Mouse (Mus musculus) neural tube, embryonic 15.5 days (tissue): Measurements from ENCODE around the gene Tcam1. TPM values are rescaled to one million over a fixed set of nuclear protein-coding genes. Genes with fewer than 3 reads are reported as not detected.

ENCODE experiments used
- ATAC-seq: fragments of 200-750 bp; cut with Nextera tagmentation; 2 replicates; pipeline ENCODE4 v1.8.0; 2017; ENCODE audit warnings: mild to moderate bottlenecking, moderate TSS enrichment, moderate library complexity; ENCODE audit not compliant: low FRiP score
- H3K27ac ChIP-seq: fragments of 300-500 bp; sonication (generic); replicated peaks from 2 replicates; pipeline ENCODE4 v1.5.1; 2015; ENCODE audit warnings: mild to moderate bottlenecking, inconsistent platforms
- H3K27me3 ChIP-seq: fragments of 300-500 bp; sonication (generic); replicated peaks from 2 replicates; pipeline ENCODE4 v1.6.1; 2015; ENCODE audit warnings: inconsistent platforms
- H3K36me3 ChIP-seq: fragments of 300-500 bp; sonication (generic); 2 replicates; pipeline ENCODE4 v1.6.1; 2015; ENCODE audit warnings: inconsistent platforms
- H3K4me1 ChIP-seq: fragments of 300-500 bp; sonication (generic); 2 replicates; pipeline ENCODE4 v1.6.1; 2015; ENCODE audit warnings: inconsistent platforms
- H3K4me2 ChIP-seq: fragments of 300-500 bp; sonication (generic); 2 replicates; pipeline ENCODE4 v1.6.1; 2015; ENCODE audit warnings: inconsistent platforms, mild to moderate bottlenecking, moderate library complexity
- H3K4me3 ChIP-seq: fragments of 300-500 bp; sonication (generic); replicated peaks from 2 replicates; pipeline ENCODE4 v1.5.1; 2015; ENCODE audit warnings: mild to moderate bottlenecking, inconsistent platforms
- H3K9ac ChIP-seq: fragments of 300-500 bp; sonication (generic); replicated peaks from 2 replicates; pipeline ENCODE4 v1.6.1; 2015; ENCODE audit warnings: mild to moderate bottlenecking, inconsistent platforms
- H3K9me3 ChIP-seq: fragments of 300-500 bp; sonication (generic); replicated peaks from 2 replicates; pipeline ENCODE4 v1.6.1; 2016; ENCODE audit warnings: inconsistent platforms
- WGBS: fragments of 180-500 bp; shearing (Covaris S2); methylation state at CpG from one replicate; pipeline ENCODE4 v1.1.7; 2015; ENCODE audit warnings: mixed read lengths; 5-methylcytosine and 5-hydroxymethylcytosine counted together
- polyA plus RNA-seq: library from polyadenylated mRNA; unstranded; fragments of >200 nt; fragmentation: Nextera tagmentation; extraction: Ambion mirVana; gene quantifications from 2 replicates; pipeline ENCODE4 v1.2.1, GENCODE M21; 2015

Gene Tcam1
- polyA plus RNA-seq, 1 experiment from 2014 or later: 0.15 TPM

GRCm38 (mm10) chr11:106274374-106274773 lies 2.1 kb upstream of the Tcam1 start:
- Histone ChIP-seq H3K4me3 (no peak overlapping the region), H3K9ac (no peak overlapping the region), H3K4me1 (peaks cover 35% of the 10 kb centered on the region), H3K9me3 (no peaks in the 10 kb centered on the region), H3K27ac (no peak overlapping the region), H3K36me3 (no peaks in the 10 kb centered on the region), H3K4me2 (no peak overlapping the region), H3K27me3 (0 out of 2 replicates have a peak, but pooled peaks cover 2% of the 10 kb centered on the region)
- 93% methylated on average over 1 of the region's 1 CpGs for WGBS
- no peak for ATAC-seq

GRCm38 (mm10) chr11:106274971-106275411 lies 1.5 kb upstream of the Tcam1 start:
- Histone ChIP-seq H3K9me3 (no peaks in the 10 kb centered on the region), H3K36me3 (no peaks in the 10 kb centered on the region), H3K4me3 (no peak overlapping the region), H3K27me3 (0 out of 2 replicates have a peak, but pooled peaks cover 2% of the 10 kb centered on the region), H3K9ac (no peak overlapping the region), H3K4me1 (peaks cover 32% of the 10 kb centered on the region), H3K4me2 (no peak overlapping the region), H3K27ac (no peak overlapping the region)
- ATAC-seq: no peak
- WGBS: 84% methylated on average over 7 of the region's 7 CpGs

GRCm38 (mm10) chr11:106282452-106282851 lies 6.0 kb downstream of the Tcam1 start:
- Histone ChIP-seq H3K27ac (no peak overlapping the region), H3K4me3 (no peak overlapping the region), H3K27me3 (0 out of 2 replicates have a peak, but pooled peaks cover under 1% of the 10 kb centered on the region), H3K9ac (no peak overlapping the region), H3K36me3 (no peaks in the 10 kb centered on the region), H3K9me3 (no peaks in the 10 kb centered on the region), H3K4me1 (no peaks in the 10 kb centered on the region), H3K4me2 (no peak overlapping the region)
- 90% methylated on average over 6 of the region's 6 CpGs for WGBS
- ATAC-seq: no peak

DNA sequence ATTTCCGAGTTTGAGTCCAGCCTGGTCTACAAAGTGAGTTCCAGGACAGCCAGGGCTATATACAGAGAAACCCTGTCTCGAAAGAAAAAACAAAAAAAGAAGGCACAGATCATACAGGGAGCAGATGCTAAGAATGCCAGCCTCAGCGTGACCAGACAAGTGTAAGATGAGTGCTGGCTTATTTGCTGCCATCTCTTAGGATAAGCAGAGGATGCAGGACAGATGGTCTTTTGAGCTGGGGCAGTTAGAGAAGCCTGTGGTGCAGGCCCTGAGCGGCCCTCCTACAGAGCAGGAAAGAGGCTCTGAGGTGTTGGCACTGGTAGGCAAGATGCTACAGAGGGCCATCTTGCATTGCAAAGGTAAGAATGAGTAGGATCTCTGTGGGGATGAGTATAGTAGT lies 6.9 kb downstream of the Tcam1 start:
- H3K9ac ChIP-seq: no peak overlapping the region
- no peak overlapping the region for H3K4me3 ChIP-seq
- ATAC-seq: no peak
- no peaks in the 10 kb centered on the region for H3K36me3 ChIP-seq
- no peaks in the 10 kb centered on the region for H3K27me3 ChIP-seq
- no peak overlapping the region for H3K4me2 ChIP-seq
- no peaks in the 10 kb centered on the region for H3K4me1 ChIP-seq
- no peak overlapping the region for H3K27ac ChIP-seq
- 86% methylated on average over 4 of the region's 4 CpGs for WGBS
- H3K9me3 ChIP-seq: no peaks in the 10 kb centered on the region

DNA sequence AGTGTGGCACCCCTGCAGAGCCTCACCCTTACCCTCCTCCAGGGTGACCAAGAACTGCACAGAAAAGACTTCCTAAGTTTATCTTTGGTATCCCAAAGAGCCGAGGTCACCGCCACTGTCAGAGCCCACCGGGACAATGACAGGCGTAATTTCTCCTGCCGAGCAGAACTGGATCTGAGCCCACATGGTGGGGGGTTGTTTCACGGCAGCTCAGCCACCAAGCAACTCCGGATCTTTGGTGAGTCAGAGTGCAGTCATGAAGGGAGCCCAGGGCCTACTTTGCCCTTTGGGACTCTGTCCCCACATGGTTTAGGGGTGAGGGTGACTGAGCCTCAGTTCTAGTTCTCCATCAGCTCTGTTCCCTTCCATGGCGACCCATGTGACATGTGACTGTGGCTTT lies 7.7 kb downstream of the Tcam1 start:
- Histone ChIP-seq H3K36me3 (no peaks in the 10 kb centered on the region), H3K4me1 (no peaks in the 10 kb centered on the region), H3K4me3 (no peak overlapping the region), H3K27ac (no peak overlapping the region), H3K9me3 (no peaks in the 10 kb centered on the region), H3K9ac (no peak overlapping the region), H3K4me2 (no peak overlapping the region), H3K27me3 (no peaks in the 10 kb centered on the region)
- WGBS: 58% methylated on average over 8 of the region's 8 CpGs
- ATAC-seq: no peak

DNA sequence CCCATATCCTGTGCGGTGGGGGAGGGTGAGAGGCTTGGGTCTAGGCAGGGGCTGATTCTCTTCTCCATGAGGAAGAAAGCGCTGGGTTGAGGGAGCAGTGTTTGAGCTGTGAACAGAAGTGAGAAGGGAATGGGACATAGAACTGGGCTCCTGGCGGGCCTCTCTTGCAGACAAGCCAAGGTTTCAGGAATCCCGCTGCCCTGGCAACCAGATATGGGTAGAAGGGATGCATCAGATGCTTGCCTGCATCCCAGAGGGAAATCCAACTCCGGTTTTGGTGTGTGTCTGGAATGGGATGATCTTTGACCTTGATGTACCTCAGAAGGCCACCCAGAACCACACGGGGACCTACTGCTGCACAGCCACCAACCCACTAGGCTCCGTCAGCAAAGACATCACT lies 9.7 kb downstream of the Tcam1 start:
- Histone ChIP-seq H3K9ac (no peak overlapping the region), H3K27me3 (no peaks in the 10 kb centered on the region), H3K27ac (no peak overlapping the region), H3K4me2 (no peak overlapping the region), H3K4me1 (no peaks in the 10 kb centered on the region), H3K4me3 (no peak overlapping the region), H3K9me3 (no peaks in the 10 kb centered on the region), H3K36me3 (no peaks in the 10 kb centered on the region)
- WGBS: 91% methylated on average over 7 of the region's 7 CpGs
- no peak for ATAC-seq

- Histone ChIP-seq H3K27me3 (no peaks in the 10 kb centered on the region), H3K9ac (no peak overlapping the region), H3K4me1 (no peaks in the 10 kb centered on the region), H3K4me2 (no peak overlapping the region), H3K36me3 (no peaks in the 10 kb centered on the region), H3K9me3 (no peaks in the 10 kb centered on the region), H3K27ac (no peak overlapping the region), H3K4me3 (no peak overlapping the region)
- no peak for ATAC-seq
- WGBS: 67% methylated on average over 11 of the region's 11 CpGs
Observed at GRCm38 (mm10) chr11:106286987-106287386, 10.5 kb downstream of the Tcam1 start.

DNA sequence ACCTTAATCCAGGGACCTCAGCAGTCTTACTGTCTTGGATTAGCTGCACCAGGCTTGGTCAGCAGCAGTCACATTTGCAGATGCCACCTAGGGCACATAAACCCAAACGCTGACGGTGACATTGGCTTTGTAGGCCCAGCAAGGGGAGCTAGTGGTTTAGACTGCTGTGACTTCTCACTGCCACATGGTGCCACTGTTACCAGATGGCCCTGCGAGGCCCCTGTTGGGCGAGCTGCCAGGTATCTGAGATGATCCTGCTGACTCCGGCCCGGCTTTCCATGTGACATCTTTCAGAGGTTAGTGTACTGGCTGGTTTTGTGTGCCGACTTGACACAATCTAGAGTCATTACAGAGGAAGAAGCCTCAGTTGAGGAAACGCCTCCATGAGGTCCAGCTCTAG lies 12.9 kb downstream of the Tcam1 start:
- Histone ChIP-seq H3K27me3 (no peaks in the 10 kb centered on the region), H3K27ac (no peak overlapping the region), H3K4me1 (no peaks in the 10 kb centered on the region), H3K9me3 (no peaks in the 10 kb centered on the region), H3K9ac (no peak overlapping the region), H3K36me3 (no peaks in the 10 kb centered on the region), H3K4me3 (no peak overlapping the region), H3K4me2 (no peak overlapping the region)
- no peak for ATAC-seq
- 56% methylated on average over 8 of the region's 8 CpGs for WGBS

- WGBS: 96% methylated on average over 5 of the region's 5 CpGs
- H3K4me3 ChIP-seq: no peak overlapping the region
- ATAC-seq: no peak
Observed at GRCm38 (mm10) chr11:106290376-106290775, 13.9 kb downstream of the Tcam1 start.

GRCm38 (mm10) chr11:106291861-106292260 lies 15.4 kb downstream of the Tcam1 start:
- no peaks in the 10 kb centered on the region for H3K9me3 ChIP-seq
- 83% methylated on average over 2 of the region's 2 CpGs for WGBS
- H3K27me3 ChIP-seq: no peaks in the 10 kb centered on the region
- no peak overlapping the region for H3K9ac ChIP-seq
- no peak overlapping the region for H3K4me2 ChIP-seq
- H3K4me1 ChIP-seq: no peaks in the 10 kb centered on the region
- no peak for ATAC-seq
- no peaks in the 10 kb centered on the region for H3K36me3 ChIP-seq
- H3K27ac ChIP-seq: no peak overlapping the region
- no peak overlapping the region for H3K4me3 ChIP-seq

More at GRCm38 (mm10) chr11:106290376-106290775, 13.9 kb downstream of the Tcam1 start:
- Histone ChIP-seq H3K4me2 (no peak overlapping the region), H3K27ac (no peak overlapping the region), H3K9ac (no peak overlapping the region), H3K36me3 (no peaks in the 10 kb centered on the region), H3K27me3 (no peaks in the 10 kb centered on the region), H3K4me1 (no peaks in the 10 kb centered on the region), H3K9me3 (no peaks in the 10 kb centered on the region)

- Histone ChIP-seq H3K27me3 (no peaks in the 10 kb centered on the region), H3K4me3 (no peak within 1 kb of the TSS), H3K27ac (no peak within 1 kb of the TSS), H3K9ac (no peak within 1 kb of the TSS), H3K9me3 (no peaks in the 10 kb centered on the region), H3K4me1 (no peaks in the 10 kb centered on the region), H3K36me3 (no peaks in the 10 kb centered on the region), H3K4me2 (no peak within 1 kb of the TSS)
- WGBS: 80% methylated on average over 9 of the region's 9 CpGs
- no peak for ATAC-seq
Observed at GRCm38 (mm10) chr11:106301765-106302164, 25.3 kb downstream of the Tcam1 start, which contains the start of gene Gh. TSS of gene Gh (minus strand) at chr11:106301865.

DNA sequence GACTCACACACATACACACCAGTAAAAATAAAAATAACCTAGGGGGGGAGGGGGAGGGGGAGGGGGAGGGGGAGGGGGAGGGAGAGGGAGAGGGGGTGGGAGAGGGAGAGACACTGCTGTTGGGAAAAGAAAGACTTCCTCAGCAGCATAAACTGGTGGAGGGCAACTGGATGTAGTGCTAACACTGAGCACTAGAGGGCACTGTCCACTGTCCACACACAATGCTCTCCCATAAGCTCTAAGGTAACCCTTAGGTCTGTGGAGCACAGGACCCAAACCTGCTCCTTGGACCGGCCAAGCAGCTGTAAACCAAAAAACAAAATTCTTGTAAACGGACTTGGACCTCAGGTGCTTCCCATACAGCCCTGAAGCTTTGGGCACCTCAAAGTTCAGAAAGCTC lies 26.2 kb downstream of the Tcam1 start:
- 21% methylated on average over 2 of the region's 2 CpGs for WGBS
- no peaks in the 10 kb centered on the region for H3K9me3 ChIP-seq
- no peaks in the 10 kb centered on the region for H3K36me3 ChIP-seq
- H3K4me2 ChIP-seq: no peak overlapping the region
- ATAC-seq: no peak
- H3K4me1 ChIP-seq: no peaks in the 10 kb centered on the region
- H3K27me3 ChIP-seq: no peaks in the 10 kb centered on the region
- no peak overlapping the region for H3K9ac ChIP-seq
- no peak overlapping the region for H3K4me3 ChIP-seq
- no peak overlapping the region for H3K27ac ChIP-seq
